In the genomic region with DNA sequence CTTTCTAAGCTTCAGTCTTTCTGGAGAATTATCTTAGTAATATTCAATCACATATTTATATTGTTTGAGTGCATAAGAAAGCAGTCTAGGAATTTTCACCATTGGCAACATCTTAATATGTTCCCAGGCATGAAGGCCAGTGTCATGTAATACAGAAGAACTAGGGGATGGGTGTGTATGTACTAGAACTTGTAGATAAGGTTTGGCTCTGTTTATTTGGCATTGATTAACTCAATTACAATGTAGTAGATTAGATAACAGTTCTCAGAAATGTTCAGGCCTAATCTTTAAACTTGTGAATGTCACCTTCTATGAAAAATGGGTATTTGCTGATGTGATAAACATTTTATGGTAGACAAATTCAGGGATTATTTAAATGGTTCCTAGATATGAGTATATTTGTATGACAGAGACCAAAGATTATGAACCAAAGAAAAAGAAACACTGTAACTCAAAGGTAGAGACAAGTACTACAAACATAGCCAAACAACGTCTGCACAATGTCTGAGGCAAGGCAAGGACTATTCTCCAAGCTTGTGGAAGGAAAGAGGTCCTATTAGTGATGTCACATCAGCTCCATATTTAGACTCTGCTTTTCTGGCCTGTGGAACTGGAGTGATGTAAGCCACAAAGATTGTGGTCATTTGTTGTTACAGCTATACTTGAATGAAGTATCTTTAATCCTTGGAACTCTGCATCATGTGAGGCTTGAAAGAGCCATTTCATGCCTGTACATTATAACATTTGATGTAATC, we compare ENCODE assay signal across 21 mouse cellular contexts.
"Had no signal": no experiment of that assay in that cellular context is flagged by ENCODE, and none has a peak within 500 bp of the region (broad histone marks: within the 10 kb centered on the region; RNA-seq: fewer than 3 reads in every experiment).

No protein-coding gene starts in this region.

- H3K4me3 ChIP-seq: layer of hippocampus, adult 2 months; limb, embryonic 10.5 days; limb, embryonic 13.5 days; liver, embryonic 12.5 days; liver, embryonic 15.5 days; lung, embryonic 15.5 days; megakaryocyte, embryonic 14.5 days; midbrain, embryonic 10.5 days; midbrain, embryonic 13.5 days; myocyte had no signal

- H3K4me2 ChIP-seq: limb, embryonic 13.5 days; liver, embryonic 12.5 days; liver, embryonic 15.5 days; lung, embryonic 15.5 days; midbrain, embryonic 13.5 days had no signal

- H3K36me3 ChIP-seq: limb, embryonic 10.5 days; limb, embryonic 13.5 days; liver, embryonic 12.5 days; liver, embryonic 15.5 days; lung, embryonic 15.5 days; midbrain, embryonic 10.5 days; midbrain, embryonic 13.5 days had no signal

- H3K27me3 ChIP-seq: limb, embryonic 13.5 days; liver, embryonic 12.5 days; liver, embryonic 15.5 days; lung, embryonic 15.5 days; megakaryocyte, embryonic 14.5 days; midbrain, embryonic 13.5 days had no signal

- ATAC-seq: liver, embryonic 12.5 days; midbrain, embryonic 13.5 days; midbrain, embryonic 16.5 days had no signal

- H3K4me1 ChIP-seq: limb, embryonic 10.5 days; limb, embryonic 13.5 days; liver, embryonic 12.5 days; liver, embryonic 15.5 days; lung, embryonic 15.5 days; megakaryocyte, embryonic 14.5 days; midbrain, embryonic 10.5 days; midbrain, embryonic 13.5 days had no signal

- H3K27ac ChIP-seq: kidney, postnatal 0 days; layer of hippocampus, adult 2 months; limb, embryonic 10.5 days; limb, embryonic 13.5 days; liver, embryonic 12.5 days; liver, embryonic 15.5 days; lung, embryonic 15.5 days; midbrain, embryonic 10.5 days; midbrain, embryonic 13.5 days had no signal

- DNase-seq: kidney, postnatal 25 days; layer of hippocampus, adult 9-11 months; liver; lung, adult 18-20 months; lung, postnatal 10 days; lung, postnatal 36 days; thymus, adult 2 months; thymus, postnatal 14 days; thymus, postnatal 4 days had no signal

- H3K9ac ChIP-seq: limb, embryonic 13.5 days; liver, embryonic 12.5 days; liver, embryonic 15.5 days; lung, embryonic 15.5 days; midbrain, embryonic 13.5 days had no signal

- H3K9me3 ChIP-seq: limb, embryonic 10.5 days; limb, embryonic 13.5 days; liver, embryonic 12.5 days; liver, embryonic 15.5 days; lung, embryonic 15.5 days; megakaryocyte, embryonic 14.5 days; midbrain, embryonic 10.5 days; midbrain, embryonic 13.5 days had no signal
